Mouse (Mus musculus): Measurements from ENCODE around the gene Pes1. TPM values are rescaled to one million over a fixed set of nuclear protein-coding genes. Genes with fewer than 3 reads are reported as not detected.
"Not testable (repeated sequence)": the region's sequence is repeated elsewhere in the genome, so short reads cannot be mapped to it uniquely, and the experiment has no call there.

Gene Pes1
- polyA plus RNA-seq, 1 experiment: 17.8 TPM

DNA sequence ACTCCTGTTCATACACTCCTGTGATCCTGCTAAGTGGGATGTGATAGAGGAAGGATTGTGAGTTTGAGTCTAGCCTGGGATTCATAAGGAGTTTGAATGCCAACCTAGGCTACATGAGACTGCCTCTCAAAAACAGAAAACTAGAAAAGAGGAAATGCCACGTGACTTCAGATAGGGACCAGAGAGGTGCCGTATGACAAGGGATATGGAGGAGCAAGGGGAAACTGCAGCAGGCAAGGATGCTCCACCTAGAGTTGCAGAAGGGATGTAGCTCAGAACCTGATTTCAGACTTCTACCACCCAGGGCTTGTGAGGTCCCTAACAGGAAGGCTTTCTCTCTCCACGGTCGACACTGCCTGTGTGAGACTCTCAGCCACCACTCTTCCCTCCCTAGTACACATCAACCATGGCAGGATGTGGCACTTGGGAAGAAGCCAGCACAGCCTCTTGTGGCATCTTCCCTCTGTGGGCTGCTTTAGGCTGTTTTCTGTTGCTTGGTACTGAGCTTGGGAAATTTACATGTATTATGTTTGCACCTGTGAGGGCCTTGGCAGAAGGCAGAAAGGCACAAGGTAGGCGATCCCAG lies 41.5 kb downstream of the Pes1 start:
- peaks cover 5% of the 10 kb centered on the region; the same call in 1 of the 2 replicates for H3K4me1 ChIP-seq (ENCODE audit: control insufficient read depth, insufficient read depth, insufficient read length, low read length)
- no peaks in the 10 kb centered on the region for H3K36me3 ChIP-seq (ENCODE audit: control insufficient read depth, insufficient read depth, low read length)
- H3K27ac ChIP-seq (ENCODE audit: insufficient read depth, low read depth, low read length): no peak overlapping the region
- no peak overlapping the region for H3K4me3 ChIP-seq (ENCODE audit: low read depth, low read length)
- no peaks in the 10 kb centered on the region for H3K27me3 ChIP-seq (ENCODE audit: control insufficient read depth, insufficient read depth, low read length)
- TF ChIP-seq POLR2A (IDR thresholded peaks at IDR 0.05; ENCODE audit: low read depth, low read length): no peak
- no peak for TF ChIP-seq CTCF (IDR thresholded peaks at IDR 0.05; ENCODE audit: extremely low read depth, insufficient read length, insufficient replicate concordance, low read depth, low read length)
- WGBS: 59% methylated on average over 5 of the region's 5 CpGs

GRCm38 (mm10) chr11:4006462-4006861 lies 42.7 kb downstream of the Pes1 start:
- H3K27me3 ChIP-seq (ENCODE audit: control insufficient read depth, insufficient read depth, low read length): no peaks in the 10 kb centered on the region
- H3K27ac ChIP-seq (ENCODE audit: insufficient read depth, low read depth, low read length): no peak overlapping the region
- no peaks in the 10 kb centered on the region for H3K36me3 ChIP-seq (ENCODE audit: control insufficient read depth, insufficient read depth, low read length)
- TF ChIP-seq CTCF (IDR thresholded peaks at IDR 0.05; ENCODE audit: extremely low read depth, insufficient read length, insufficient replicate concordance, low read depth, low read length) (no peak), POLR2A (IDR thresholded peaks at IDR 0.05; ENCODE audit: low read depth, low read length) (no peak)
- WGBS: 83% methylated on average over 3 of the region's 3 CpGs
- no peak overlapping the region for H3K4me3 ChIP-seq (ENCODE audit: low read depth, low read length)
- H3K4me1 ChIP-seq (ENCODE audit: control insufficient read depth, insufficient read depth, insufficient read length, low read length): peaks cover 5% of the 10 kb centered on the region; the same call in 1 of the 2 replicates

DNA sequence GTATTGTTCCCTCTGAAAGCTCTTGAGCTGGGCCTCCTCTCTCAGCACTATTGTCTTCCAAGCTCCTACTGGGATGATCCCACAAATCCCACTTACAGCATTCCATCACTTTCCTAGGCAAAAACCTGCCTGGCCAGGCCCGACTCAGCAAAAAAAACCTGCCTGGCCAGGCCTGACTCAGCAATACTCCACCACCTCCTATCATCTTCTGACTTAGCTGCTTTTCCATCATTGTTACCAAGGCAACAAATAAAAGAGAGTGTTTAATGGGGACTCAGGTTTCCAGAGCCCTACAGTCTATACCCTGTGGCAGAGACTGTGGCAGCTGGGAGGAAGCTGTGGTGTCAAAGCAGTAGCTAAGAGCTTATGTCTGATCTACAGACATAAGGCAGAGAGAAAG lies 48.8 kb downstream of the Pes1 start:
- 61% methylated on average over 1 of the region's 1 CpGs for WGBS

GRCm38 (mm10) chr11:4015796-4016195 lies 52.0 kb downstream of the Pes1 start:
- WGBS: 85% methylated on average over 14 of the region's 14 CpGs
- not testable (repeated sequence) for H3K36me3 ChIP-seq (ENCODE audit: control insufficient read depth, insufficient read depth, low read length); H3K4me1 ChIP-seq (ENCODE audit: control insufficient read depth, insufficient read depth, insufficient read length, low read length); H3K4me3 ChIP-seq (ENCODE audit: low read depth, low read length); H3K27ac ChIP-seq (ENCODE audit: insufficient read depth, low read depth, low read length); H3K27me3 ChIP-seq (ENCODE audit: control insufficient read depth, insufficient read depth, low read length)

More for the DNA sequence above, 48.8 kb downstream of the Pes1 start:
- Histone ChIP-seq H3K27me3 (ENCODE audit: control insufficient read depth, insufficient read depth, low read length) (no peaks in the 10 kb centered on the region), H3K36me3 (ENCODE audit: control insufficient read depth, insufficient read depth, low read length) (no peaks in the 10 kb centered on the region), H3K4me1 (ENCODE audit: control insufficient read depth, insufficient read depth, insufficient read length, low read length) (peaks cover 5% of the 10 kb centered on the region; the same call in 1 of the 2 replicates), H3K27ac (ENCODE audit: insufficient read depth, low read depth, low read length) (no peak overlapping the region), H3K4me3 (ENCODE audit: low read depth, low read length) (no peak overlapping the region)
- no peak for TF ChIP-seq POLR2A (IDR thresholded peaks at IDR 0.05; ENCODE audit: low read depth, low read length)
- TF ChIP-seq CTCF (IDR thresholded peaks at IDR 0.05; ENCODE audit: extremely low read depth, insufficient read length, insufficient replicate concordance, low read depth, low read length): no peak

- not testable (repeated sequence) for H3K4me1 ChIP-seq (ENCODE audit: control insufficient read depth, insufficient read depth, insufficient read length, low read length); H3K36me3 ChIP-seq (ENCODE audit: control insufficient read depth, insufficient read depth, low read length); H3K27me3 ChIP-seq (ENCODE audit: control insufficient read depth, insufficient read depth, low read length); H3K4me3 ChIP-seq (ENCODE audit: low read depth, low read length); H3K27ac ChIP-seq (ENCODE audit: insufficient read depth, low read depth, low read length)
- WGBS: 73% methylated on average over 13 of the region's 13 CpGs
Observed at GRCm38 (mm10) chr11:4022111-4022510, 58.3 kb downstream of the Pes1 start.

DNA sequence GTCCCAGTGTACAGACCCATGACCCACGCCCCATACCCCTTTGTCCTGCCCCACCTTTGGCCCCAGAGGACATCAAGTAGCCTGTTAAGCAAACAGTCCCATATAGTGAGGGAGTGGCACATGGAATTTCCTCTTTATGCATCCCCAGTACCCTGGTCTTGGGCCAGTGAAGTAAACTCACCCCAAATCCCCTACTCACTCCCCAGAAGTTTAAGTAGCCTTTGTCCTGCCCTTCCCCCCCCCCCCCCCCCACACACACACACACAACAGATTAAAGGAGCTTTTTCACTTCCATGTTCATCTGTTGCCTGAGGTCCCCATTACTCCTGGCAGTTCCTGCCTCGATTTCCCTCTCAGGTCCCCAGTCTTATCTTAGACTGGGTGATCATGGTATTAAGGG lies 59.5 kb downstream of the Pes1 start:
- TF ChIP-seq POLR2A (IDR thresholded peaks at IDR 0.05; ENCODE audit: low read depth, low read length) (no peak), CTCF (IDR thresholded peaks at IDR 0.05; ENCODE audit: extremely low read depth, insufficient read length, insufficient replicate concordance, low read depth, low read length) (no peak)
- WGBS: 47% methylated on average over 2 of the region's 2 CpGs
- Histone ChIP-seq H3K36me3 (ENCODE audit: control insufficient read depth, insufficient read depth, low read length) (no peaks in the 10 kb centered on the region), H3K4me1 (ENCODE audit: control insufficient read depth, insufficient read depth, insufficient read length, low read length) (no peaks in the 10 kb centered on the region), H3K27ac (ENCODE audit: insufficient read depth, low read depth, low read length) (no peak overlapping the region), H3K27me3 (ENCODE audit: control insufficient read depth, insufficient read depth, low read length) (no peaks in the 10 kb centered on the region), H3K4me3 (ENCODE audit: low read depth, low read length) (no peak overlapping the region)

DNA sequence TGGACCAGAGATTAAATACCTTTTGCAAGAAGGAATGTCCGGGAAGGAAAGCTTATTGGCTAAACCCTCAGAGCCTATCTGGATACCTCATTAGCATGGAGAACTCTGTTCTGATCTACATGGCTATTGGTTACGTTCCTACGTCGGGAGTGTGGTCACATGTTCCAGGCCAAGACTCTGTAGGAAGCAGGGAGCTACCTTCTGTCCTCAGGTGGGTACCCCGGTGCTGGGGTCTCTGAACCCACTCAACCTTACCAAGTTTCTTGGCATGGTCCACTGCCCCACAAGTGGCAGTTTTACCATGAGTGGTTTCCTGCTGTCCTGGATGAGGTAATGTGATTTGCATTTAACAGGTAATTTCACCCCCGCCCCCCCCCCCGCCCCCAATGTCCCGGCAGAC lies 63.3 kb downstream of the Pes1 start:
- 70% methylated on average over 8 of the region's 8 CpGs for WGBS
- no peaks in the 10 kb centered on the region for H3K36me3 ChIP-seq (ENCODE audit: control insufficient read depth, insufficient read depth, low read length)
- H3K27ac ChIP-seq (ENCODE audit: insufficient read depth, low read depth, low read length): no peak overlapping the region
- H3K4me1 ChIP-seq (ENCODE audit: control insufficient read depth, insufficient read depth, insufficient read length, low read length): no peaks in the 10 kb centered on the region
- TF ChIP-seq POLR2A (IDR thresholded peaks at IDR 0.05; ENCODE audit: low read depth, low read length) (no peak), CTCF (IDR thresholded peaks at IDR 0.05; ENCODE audit: extremely low read depth, insufficient read length, insufficient replicate concordance, low read depth, low read length) (no peak)
- no peak overlapping the region for H3K4me3 ChIP-seq (ENCODE audit: low read depth, low read length)
- no peaks in the 10 kb centered on the region for H3K27me3 ChIP-seq (ENCODE audit: control insufficient read depth, insufficient read depth, low read length)

Measured in small intestine, adult 2 months (tissue).